Mouse (Mus musculus) heart, adult 18-20 months (tissue): Measurements from ENCODE around the gene Klhl41. TPM values are rescaled to one million over a fixed set of nuclear protein-coding genes. Genes with fewer than 3 reads are reported as not detected.
"Not testable (repeated sequence)": the region's sequence is repeated elsewhere in the genome, so short reads cannot be mapped to it uniquely, and the experiment has no call there.

Experiments
- DNase-seq, 2 experiments: peaks; one replicate each; pipeline ENCODE4 v3.0.0; 2021 to 2022; ENCODE audit warnings: mixed read lengths in 1 of 2
- long read RNA-seq, 2 experiments: library from polyadenylated mRNA; stranded (forward); transcript quantifications; one replicate each; pipeline ENCODE4 v2.0.0; 2021
- total RNA-seq, 2 experiments: library from RNA; stranded (reverse); gene quantifications; 2 replicates each; pipeline ENCODE4 v1.2.3; 2021

Klhl41 gene
- 10 to 100 TPM; 74.2 to 74.4 TPM for total RNA-seq
- long read RNA-seq, experiment 1, transcript Klhl41-201 (6 exons, 2,529 nt) = major isoform, 21 of 22 reads
- long read RNA-seq, experiment 1, partial matches to known transcripts = 0 of 22 reads
- long read RNA-seq, experiment 1, other reads (novel, unspliced or antisense) = 1 of 22 reads
- long read RNA-seq, experiment 2, transcript Klhl41-201 (6 exons, 2,529 nt) = major isoform, 8 of 8 reads
- long read RNA-seq, experiment 2, partial matches to known transcripts = 0 of 8 reads
- long read RNA-seq, experiment 2, other reads (novel, unspliced or antisense) = 0 of 8 reads

- DNase-seq = peak in 1 of 2 experiments; percentile 46
Measured at GRCm38 (mm10) chr2:69669853-69670252, at the start of gene Klhl41. Klhl41 (plus strand) TSS chr2:69670120.

GRCm38 (mm10) chr2:69629215-69629614 is 40.7 kb upstream of the Klhl41 start:
- no peak for DNase-seq

GRCm38 (mm10) chr2:69629914-69630313 is 40.0 kb upstream of the Klhl41 start:
- DNase-seq = no peak

- no peak for DNase-seq
Measured at GRCm38 (mm10) chr2:69630792-69631191, 39.1 kb upstream of the Klhl41 start.

- no peak for DNase-seq
Measured at GRCm38 (mm10) chr2:69631449-69631848, 38.5 kb upstream of the Klhl41 start.

GRCm38 (mm10) chr2:69635064-69635701 is 34.7 kb upstream of the Klhl41 start:
- peak; percentile 32 to 71 for DNase-seq

- DNase-seq = peak; percentile 35 to 77
Measured at GRCm38 (mm10) chr2:69635807-69636206, 34.1 kb upstream of the Klhl41 start.

- not testable (repeated sequence) for DNase-seq
Measured at GRCm38 (mm10) chr2:69637989-69638388, 31.9 kb upstream of the Klhl41 start.

- no peak for DNase-seq
Measured at GRCm38 (mm10) chr2:69640100-69640499, 29.8 kb upstream of the Klhl41 start.

GRCm38 (mm10) chr2:69644968-69645617 is 24.8 kb upstream of the Klhl41 start:
- DNase-seq = no peak

- DNase-seq = peak; percentile 92 to 93
Measured at GRCm38 (mm10) chr2:69646726-69647490, 23.0 kb upstream of the Klhl41 start, which contains the start of gene Bbs5. Bbs5 (plus strand) TSS chr2:69647171.

- DNase-seq = no peak
Measured at GRCm38 (mm10) chr2:69649716-69650115, 20.2 kb upstream of the Klhl41 start.

- no peak for DNase-seq
Measured at GRCm38 (mm10) chr2:69659326-69659725, 10.6 kb upstream of the Klhl41 start.

- no peak for DNase-seq
Measured at GRCm38 (mm10) chr2:69663827-69664476, 6.0 kb upstream of the Klhl41 start.

GRCm38 (mm10) chr2:69667656-69668055 is 2.3 kb upstream of the Klhl41 start:
- no peak for DNase-seq

GRCm38 (mm10) chr2:69668414-69668813 is 1.5 kb upstream of the Klhl41 start:
- peak; percentile 13 to 25 for DNase-seq

- no peak for DNase-seq
Measured at GRCm38 (mm10) chr2:69673723-69674122, 3.8 kb downstream of the Klhl41 start.

- DNase-seq = no peak
Measured at GRCm38 (mm10) chr2:69675266-69675665, 5.3 kb downstream of the Klhl41 start.

- no peak for DNase-seq
Measured at GRCm38 (mm10) chr2:69676713-69677112, 6.8 kb downstream of the Klhl41 start.

GRCm38 (mm10) chr2:69677215-69677614 is 7.3 kb downstream of the Klhl41 start:
- DNase-seq = not testable (repeated sequence)

- no peak for DNase-seq
Measured at GRCm38 (mm10) chr2:69679990-69680389, 10.1 kb downstream of the Klhl41 start.

- no peak for DNase-seq
Measured at GRCm38 (mm10) chr2:69681931-69682330, 12.0 kb downstream of the Klhl41 start.
